Mouse (Mus musculus): Measurements from ENCODE around the gene Fut2.

GRCm38 (mm10) chr7:45626571-45627076, 39.6 kb downstream of the Fut2 start:
- no peak for TF ChIP-seq POLR2A (IDR thresholded peaks at IDR 0.05; ENCODE audit: low read depth, low read length)
- no peak for TF ChIP-seq CTCF (IDR thresholded peaks at IDR 0.05; ENCODE audit: borderline replicate concordance, insufficient read depth, low read length)
